Mouse (Mus musculus): Measurements from ENCODE around the gene Fam241a. TPM values are rescaled to one million over a fixed set of nuclear protein-coding genes. Genes with fewer than 3 reads are reported as not detected.
A peak's percentile ranks its signal among the peaks of the same experiment; 100 is the strongest.

Gene Fam241a
- polyA plus RNA-seq (2012; ENCODE audit: insufficient read depth, insufficient read length, missing spikeins): 30.4 and 55.1 TPM in 2 replicates

GRCm38 (mm10) chr3:127895792-127896541, at the start of gene Fam241a:
Fam241a (minus strand) TSS chr3:127896324.
- Histone ChIP-seq H3K4me3 (ENCODE audit: insufficient read depth, low read depth, low read length) (peak within 1 kb of the TSS; percentile 100), H3K4me1 (ENCODE audit: control insufficient read depth, insufficient read depth, insufficient read length, low read length) (peaks cover 13% of the 10 kb centered on the region), H3K27ac (replicated peaks; ENCODE audit: low read depth, low read length) (peak within 1 kb of the TSS; percentile 50)

GRCm38 (mm10) chr3:127932453-127932852, 36.3 kb upstream of the Fam241a start:
- Histone ChIP-seq H3K27ac (replicated peaks; ENCODE audit: low read depth, low read length) (no peak overlapping the region), H3K4me1 (ENCODE audit: control insufficient read depth, insufficient read depth, insufficient read length, low read length) (no peaks in the 10 kb centered on the region), H3K4me3 (ENCODE audit: insufficient read depth, low read depth, low read length) (no peak overlapping the region)

GRCm38 (mm10) chr3:127930326-127931012, 34.3 kb upstream of the Fam241a start:
- no peaks in the 10 kb centered on the region for H3K4me1 ChIP-seq (ENCODE audit: control insufficient read depth, insufficient read depth, insufficient read length, low read length)

GRCm38 (mm10) chr3:127929921-127930320, 33.8 kb upstream of the Fam241a start:
- Histone ChIP-seq H3K4me1 (ENCODE audit: control insufficient read depth, insufficient read depth, insufficient read length, low read length) (no peaks in the 10 kb centered on the region), H3K27ac (replicated peaks; ENCODE audit: low read depth, low read length) (no peak overlapping the region)

More at GRCm38 (mm10) chr3:127930326-127931012, 34.3 kb upstream of the Fam241a start:
- no peak overlapping the region for H3K27ac ChIP-seq (replicated peaks; ENCODE audit: low read depth, low read length)
- H3K4me3 ChIP-seq (ENCODE audit: insufficient read depth, low read depth, low read length): no peak overlapping the region

GRCm38 (mm10) chr3:127926635-127927183, 30.6 kb upstream of the Fam241a start:
- Histone ChIP-seq H3K4me1 (ENCODE audit: control insufficient read depth, insufficient read depth, insufficient read length, low read length) (no peaks in the 10 kb centered on the region), H3K4me3 (ENCODE audit: insufficient read depth, low read depth, low read length) (no peak overlapping the region)

More at GRCm38 (mm10) chr3:127929921-127930320, 33.8 kb upstream of the Fam241a start:
- H3K4me3 ChIP-seq (ENCODE audit: insufficient read depth, low read depth, low read length): no peak overlapping the region

GRCm38 (mm10) chr3:127924464-127924863, 28.3 kb upstream of the Fam241a start:
- Histone ChIP-seq H3K27ac (replicated peaks; ENCODE audit: low read depth, low read length) (no peak overlapping the region), H3K4me1 (ENCODE audit: control insufficient read depth, insufficient read depth, insufficient read length, low read length) (no peaks in the 10 kb centered on the region), H3K4me3 (ENCODE audit: insufficient read depth, low read depth, low read length) (no peak overlapping the region)

More at GRCm38 (mm10) chr3:127926635-127927183, 30.6 kb upstream of the Fam241a start:
- no peak overlapping the region for H3K27ac ChIP-seq (replicated peaks; ENCODE audit: low read depth, low read length)

- H3K4me3 ChIP-seq (ENCODE audit: insufficient read depth, low read depth, low read length): no peak overlapping the region
- no peak overlapping the region for H3K27ac ChIP-seq (replicated peaks; ENCODE audit: low read depth, low read length)
These were observed 27.1 kb upstream of the Fam241a start for GRCm38 (mm10) chr3:127923183-127923582.

GRCm38 (mm10) chr3:127922125-127922524, 26.0 kb upstream of the Fam241a start:
- no peak overlapping the region for H3K4me3 ChIP-seq (ENCODE audit: insufficient read depth, low read depth, low read length)
- no peak overlapping the region for H3K27ac ChIP-seq (replicated peaks; ENCODE audit: low read depth, low read length)
- H3K4me1 ChIP-seq (ENCODE audit: control insufficient read depth, insufficient read depth, insufficient read length, low read length): no peaks in the 10 kb centered on the region

More at GRCm38 (mm10) chr3:127923183-127923582, 27.1 kb upstream of the Fam241a start:
- H3K4me1 ChIP-seq (ENCODE audit: control insufficient read depth, insufficient read depth, insufficient read length, low read length): no peaks in the 10 kb centered on the region

- Histone ChIP-seq H3K4me3 (ENCODE audit: insufficient read depth, low read depth, low read length) (no peak overlapping the region), H3K27ac (replicated peaks; ENCODE audit: low read depth, low read length) (no peak overlapping the region), H3K4me1 (ENCODE audit: control insufficient read depth, insufficient read depth, insufficient read length, low read length) (peaks cover 2% of the 10 kb centered on the region; the same call in 1 of the 2 replicates)
These were observed 22.0 kb upstream of the Fam241a start for GRCm38 (mm10) chr3:127917999-127918661.

- Histone ChIP-seq H3K4me1 (ENCODE audit: control insufficient read depth, insufficient read depth, insufficient read length, low read length) (peaks cover 2% of the 10 kb centered on the region; the same call in 1 of the 2 replicates), H3K4me3 (ENCODE audit: insufficient read depth, low read depth, low read length) (no peak overlapping the region), H3K27ac (replicated peaks; ENCODE audit: low read depth, low read length) (no peak overlapping the region)
These were observed 21.4 kb upstream of the Fam241a start for GRCm38 (mm10) chr3:127917549-127917948.

- Histone ChIP-seq H3K4me1 (ENCODE audit: control insufficient read depth, insufficient read depth, insufficient read length, low read length) (peaks cover 2% of the 10 kb centered on the region; the same call in 1 of the 2 replicates), H3K4me3 (ENCODE audit: insufficient read depth, low read depth, low read length) (no peak overlapping the region), H3K27ac (replicated peaks; ENCODE audit: low read depth, low read length) (no peak overlapping the region)
These were observed 19.7 kb upstream of the Fam241a start for GRCm38 (mm10) chr3:127915656-127916334.

- H3K4me1 ChIP-seq (ENCODE audit: control insufficient read depth, insufficient read depth, insufficient read length, low read length): peaks cover 2% of the 10 kb centered on the region; the same call in 1 of the 2 replicates
- H3K27ac ChIP-seq (replicated peaks; ENCODE audit: low read depth, low read length): peak overlapping the region; percentile 99
- peak overlapping the region; percentile 47 for H3K4me3 ChIP-seq (ENCODE audit: insufficient read depth, low read depth, low read length)
These were observed 18.0 kb upstream of the Fam241a start for GRCm38 (mm10) chr3:127913885-127914709.

GRCm38 (mm10) chr3:127909941-127910340, 13.8 kb upstream of the Fam241a start:
- peaks cover 1% of the 10 kb centered on the region; the same call in 1 of the 2 replicates for H3K4me1 ChIP-seq (ENCODE audit: control insufficient read depth, insufficient read depth, insufficient read length, low read length)
- H3K4me3 ChIP-seq (ENCODE audit: insufficient read depth, low read depth, low read length): no peak overlapping the region
- H3K27ac ChIP-seq (replicated peaks; ENCODE audit: low read depth, low read length): no peak overlapping the region

Measured in brown adipose tissue, adult 24 weeks (tissue).